Mouse (Mus musculus): Measurements from ENCODE around the gene Mcm3.

Gene Mcm3

GRCm38 (mm10) chr1:20819771-20820605, at the start of gene Mcm3:
TSS of gene Mcm3 (minus strand) at chr1:20820312.
- peak; percentile 98 for DNase-seq (ENCODE audit: low spot score)

- no peak for DNase-seq (ENCODE audit: low spot score)
Measured at GRCm38 (mm10) chr1:20868036-20868435, 47.9 kb upstream of the Mcm3 start.

- DNase-seq (ENCODE audit: low spot score), result peak; percentile 42
Measured at GRCm38 (mm10) chr1:20867241-20867902, 47.3 kb upstream of the Mcm3 start.

- no peak for DNase-seq (ENCODE audit: low spot score)
Measured at GRCm38 (mm10) chr1:20863452-20864172, 43.5 kb upstream of the Mcm3 start.

- DNase-seq (ENCODE audit: low spot score), result no peak
Measured at GRCm38 (mm10) chr1:20861865-20862264, 41.8 kb upstream of the Mcm3 start.

GRCm38 (mm10) chr1:20860775-20861174, 40.7 kb upstream of the Mcm3 start:
- no peak for DNase-seq (ENCODE audit: low spot score)

GRCm38 (mm10) chr1:20856924-20857902, 37.1 kb upstream of the Mcm3 start:
- no peak for DNase-seq (ENCODE audit: low spot score)

GRCm38 (mm10) chr1:20839911-20840310, 19.8 kb upstream of the Mcm3 start:
- DNase-seq (ENCODE audit: low spot score), result no peak

GRCm38 (mm10) chr1:20836551-20837125, 16.5 kb upstream of the Mcm3 start:
- no peak for DNase-seq (ENCODE audit: low spot score)

- no peak for DNase-seq (ENCODE audit: low spot score)
Measured at GRCm38 (mm10) chr1:20833141-20833511, 13.0 kb upstream of the Mcm3 start.

GRCm38 (mm10) chr1:20832473-20833140, 12.5 kb upstream of the Mcm3 start:
- DNase-seq (ENCODE audit: low spot score), result no peak

GRCm38 (mm10) chr1:20830546-20830945, 10.4 kb upstream of the Mcm3 start:
- DNase-seq (ENCODE audit: low spot score), result no peak

GRCm38 (mm10) chr1:20828061-20828460, 7.9 kb upstream of the Mcm3 start:
- DNase-seq (ENCODE audit: low spot score), result no peak

GRCm38 (mm10) chr1:20825036-20825435, 4.9 kb upstream of the Mcm3 start:
- no peak for DNase-seq (ENCODE audit: low spot score)

GRCm38 (mm10) chr1:20823906-20824305, 3.8 kb upstream of the Mcm3 start:
- DNase-seq (ENCODE audit: low spot score), result no peak

- no peak for DNase-seq (ENCODE audit: low spot score)
Measured at GRCm38 (mm10) chr1:20823471-20823870, 3.4 kb upstream of the Mcm3 start.

GRCm38 (mm10) chr1:20820959-20821358, 847 bp upstream of the Mcm3 start:
- no peak for DNase-seq (ENCODE audit: low spot score)

GRCm38 (mm10) chr1:20817596-20817995, 2.5 kb downstream of the Mcm3 start:
- DNase-seq (ENCODE audit: low spot score), result no peak

GRCm38 (mm10) chr1:20817172-20817571, 2.9 kb downstream of the Mcm3 start:
- DNase-seq (ENCODE audit: low spot score), result no peak

- DNase-seq (ENCODE audit: low spot score), result no peak
Measured at GRCm38 (mm10) chr1:20814521-20814920, 5.6 kb downstream of the Mcm3 start.

- no peak for DNase-seq (ENCODE audit: low spot score)
Measured at GRCm38 (mm10) chr1:20804526-20804925, 15.6 kb downstream of the Mcm3 start.
